Mouse (Mus musculus) megakaryocyte, embryonic 14.5 days (primary cell): ENCODE measurements around the gene Gm8773.

ENCODE experiments used
- FLI1 ChIP-seq: IDR thresholded peaks from 2 replicates; pipeline ENCODE4 v1.6.1; 2012; ENCODE audit warnings: low read length, inconsistent platforms, mixed read lengths
- GATA1 ChIP-seq: IDR thresholded peaks from 3 replicates; pipeline ENCODE4 v1.6.1; 2012; ENCODE audit warnings: mixed read lengths, low read length, inconsistent platforms, borderline replicate concordance

- TF ChIP-seq GATA1, result no peak
- no peak for TF ChIP-seq FLI1
Observed at GRCm38 (mm10) chr5:5559079-5559740, 14.4 kb upstream of the Gm8773 start, which contains the start of gene Gtpbp10.
